Mouse (Mus musculus) bone marrow, adult 2 months (tissue): ENCODE measurements around the gene Slc16a10.

ENCODE experiments used
- CTCF ChIP-seq: fragments of 200-500 bp; IDR thresholded peaks from 2 replicates; pipeline ENCODE4 v1.5.1; 2011; ENCODE audit warnings: low read length, control low read depth; ENCODE audit not compliant: control insufficient read depth, insufficient read depth
- POLR2A ChIP-seq: fragments of 200-500 bp; IDR thresholded peaks from 2 replicates; pipeline ENCODE4 v1.6.1; 2011; ENCODE audit warnings: low read depth, mild to moderate bottlenecking, control low read depth, low read length, borderline replicate concordance; ENCODE audit not compliant: control insufficient read depth

DNA sequence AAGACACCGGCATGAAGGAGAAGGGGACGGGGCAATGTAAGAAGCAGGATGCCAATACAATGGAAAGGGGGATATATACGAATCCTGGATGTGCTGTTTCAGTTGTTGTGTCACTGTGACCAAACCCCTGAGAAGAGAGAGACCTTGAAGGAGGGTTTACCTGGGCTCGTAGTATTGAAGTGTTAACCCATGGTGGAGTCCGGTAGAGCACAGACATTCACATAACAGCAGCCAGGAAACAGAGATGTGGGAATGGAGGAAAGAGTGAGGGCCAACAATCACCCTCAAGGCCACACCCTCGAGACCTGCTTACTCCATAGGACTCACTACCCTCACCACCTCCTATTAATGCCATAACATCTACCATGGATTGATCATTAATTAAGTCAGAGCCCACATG lies 7.2 kb downstream of the Slc16a10 start:
- TF ChIP-seq CTCF (no peak), POLR2A (no peak)
